Mouse (Mus musculus) CH12.LX (cell line): ENCODE data around the gene Vangl2. TPM values are rescaled to one million over a fixed set of nuclear protein-coding genes. Genes with fewer than 3 reads are reported as not detected.

Experiments
- DNase-seq: peaks from one replicate; pipeline ENCODE4 v3.0.0-alpha.2; 2013; ENCODE audit errors: extremely low read depth
- H3K27ac ChIP-seq: 2 replicates; pipeline ENCODE4 v1.5.1; 2012; ENCODE audit warnings: low read depth, mild to moderate bottlenecking, control low read depth, moderate library complexity; ENCODE audit not compliant: insufficient read depth
- H3K27me3 ChIP-seq: replicated peaks from 2 replicates; pipeline ENCODE3; 2012; ENCODE audit warnings: inconsistent platforms
- H3K36me3 ChIP-seq, 2 experiments: replicated peaks in 1 of 2; 2 replicates each; pipeline versions ENCODE3 to v1.6.1; 2012; ENCODE audit warnings: inconsistent platforms in 1 of 2, low read length in 1 of 2, mild to moderate bottlenecking in 1 of 2, mixed read lengths in 1 of 2, moderate library complexity in 1 of 2; ENCODE audit not compliant: control insufficient read depth in 1 of 2, insufficient read depth in 1 of 2
- H3K4me1 ChIP-seq, 2 experiments: 2 replicates each; pipeline ENCODE4 v1.6.1; 2012; ENCODE audit warnings: inconsistent platforms in 1 of 2, moderate library complexity in 1 of 2; ENCODE audit not compliant: insufficient read depth in 2 of 2, control insufficient read depth in 1 of 2
- H3K4me2 ChIP-seq: 2 replicates; pipeline ENCODE4 v1.6.1; 2012; ENCODE audit warnings: low read depth, mild to moderate bottlenecking, control low read depth; ENCODE audit not compliant: poor library complexity, insufficient read depth, severe bottlenecking
- H3K4me3 ChIP-seq, 3 experiments: fragments of 150-350 bp in 1 of 3; sonication (generic) in 1 of 3; replicated peaks in 1 of 3; 2 replicates each; pipeline versions ENCODE3 to v1.5.1; 2011 to 2012; ENCODE audit warnings: low read depth in 2 of 3, low read length in 2 of 3, mild to moderate bottlenecking in 2 of 3, moderate library complexity in 2 of 3, control low read depth in 1 of 3, improper control_type of control experiment in 1 of 3, inconsistent platforms in 1 of 3, mixed read lengths in 1 of 3; ENCODE audit not compliant: poor library complexity in 1 of 3
- H3K79me2 ChIP-seq: replicated peaks from 2 replicates; pipeline ENCODE4 v1.6.1; 2012; ENCODE audit warnings: mild to moderate bottlenecking, moderate library complexity; ENCODE audit not compliant: control insufficient read depth, poor library complexity, insufficient read depth, severe bottlenecking; ENCODE audit errors: extremely low read depth
- H3K9ac ChIP-seq: 2 replicates; pipeline ENCODE4 v1.6.1; 2012; ENCODE audit warnings: low read depth, mild to moderate bottlenecking, control low read depth, moderate library complexity; ENCODE audit not compliant: insufficient read depth
- H3K9me3 ChIP-seq: replicated peaks from 2 replicates; pipeline ENCODE3; 2012; ENCODE audit warnings: low read length, inconsistent platforms, mixed read lengths
- BHLHE40 ChIP-seq: IDR thresholded peaks from 2 replicates; pipeline ENCODE4 v1.6.1; 2011; ENCODE audit warnings: mild to moderate bottlenecking, low read depth, low read length, improper control_type of control experiment
- E2F4 ChIP-seq: IDR thresholded peaks from 2 replicates; pipeline ENCODE4 v1.6.1; 2011; ENCODE audit warnings: low read depth, low read length, improper control_type of control experiment; ENCODE audit not compliant: insufficient replicate concordance
- GABPA ChIP-seq: IDR thresholded peaks from 2 replicates; pipeline ENCODE4 v1.6.1; 2012; ENCODE audit warnings: low read depth, low read length, improper control_type of control experiment, inconsistent platforms; ENCODE audit not compliant: insufficient replicate concordance
- HCFC1 ChIP-seq: IDR thresholded peaks from 2 replicates; pipeline ENCODE4 v1.6.1; 2012; ENCODE audit warnings: low read depth, mild to moderate bottlenecking, inconsistent platforms, low read length, improper control_type of control experiment
- IRF4 ChIP-seq: IDR thresholded peaks from 2 replicates; pipeline ENCODE4 v1.6.1; 2014; ENCODE audit warnings: low read depth, mild to moderate bottlenecking, inconsistent platforms, low read length, improper control_type of control experiment
- JUN ChIP-seq: IDR thresholded peaks from 2 replicates; pipeline ENCODE4 v1.6.1; 2011; ENCODE audit warnings: low read depth, mild to moderate bottlenecking, low read length, improper control_type of control experiment, moderate library complexity; ENCODE audit not compliant: insufficient read depth
- JUND ChIP-seq: conservative IDR thresholded peaks from 2 replicates; pipeline ENCODE4 v1.6.1; 2011; ENCODE audit warnings: low read depth, low read length, improper control_type of control experiment
- KAT2A ChIP-seq: IDR thresholded peaks from 2 replicates; pipeline ENCODE4 v1.6.1; 2012; ENCODE audit warnings: low read length, improper control_type of control experiment, inconsistent platforms; ENCODE audit not compliant: insufficient replicate concordance
- MAX ChIP-seq: IDR thresholded peaks from 2 replicates; pipeline ENCODE4 v1.6.1; 2011; ENCODE audit warnings: low read length, improper control_type of control experiment
- MAZ ChIP-seq: IDR thresholded peaks from 2 replicates; pipeline ENCODE4 v1.6.1; 2012; ENCODE audit warnings: low read depth, mild to moderate bottlenecking, inconsistent platforms, low read length, improper control_type of control experiment, moderate library complexity
- MEF2A ChIP-seq: IDR thresholded peaks from 2 replicates; pipeline ENCODE4 v1.6.1; 2014; ENCODE audit warnings: low read depth, mild to moderate bottlenecking, inconsistent platforms, low read length, improper control_type of control experiment, borderline replicate concordance
- PAX5 ChIP-seq: IDR thresholded peaks from 2 replicates; pipeline ENCODE4 v1.6.1; 2012; ENCODE audit warnings: low read length, inconsistent platforms, mixed read lengths
- RCOR1 ChIP-seq: conservative IDR thresholded peaks from 2 replicates; pipeline ENCODE4 v1.6.1; 2012; ENCODE audit warnings: low read depth, mild to moderate bottlenecking, inconsistent platforms, low read length, improper control_type of control experiment
- SMC3 ChIP-seq: IDR thresholded peaks from 2 replicates; pipeline ENCODE4 v1.6.1; 2011; ENCODE audit warnings: low read depth, low read length, improper control_type of control experiment
- TBP ChIP-seq: conservative IDR thresholded peaks from 2 replicates; pipeline ENCODE4 v1.6.1; 2011; ENCODE audit warnings: low read depth, low read length, improper control_type of control experiment
- TCF12 ChIP-seq: IDR thresholded peaks from 2 replicates; pipeline ENCODE4 v1.6.1; 2014; ENCODE audit warnings: low read depth, mild to moderate bottlenecking, inconsistent platforms, low read length, improper control_type of control experiment
- ZC3H11A ChIP-seq: IDR thresholded peaks from 2 replicates; pipeline ENCODE4 v1.6.1; 2012; ENCODE audit warnings: low read depth, mild to moderate bottlenecking, inconsistent platforms, low read length, improper control_type of control experiment
- ZKSCAN1 ChIP-seq: IDR thresholded peaks from 2 replicates; pipeline ENCODE4 v1.6.1; 2012; ENCODE audit warnings: low read depth, inconsistent platforms, low read length, improper control_type of control experiment, borderline replicate concordance
- dilution Hi-C: fragments of 300-500 bp; cut with MboI; formaldehyde crosslinking; loops from 2 replicates; pipeline ENCODE4 v1.14.3; 2020; ENCODE audit warnings: low sequenced_read_pairs; ENCODE audit not compliant: extremely low pct_unique_long_range_greater_than_20kb, extremely low pct_ligation_motif_present
- in situ Hi-C: fragments of 300-500 bp; cut with MboI; formaldehyde crosslinking; loops from 3 replicates; pipeline ENCODE4 v1.14.3; 2019; ENCODE audit warnings: low sequenced_read_pairs, low pct_ligation_motif_present, low pct_unique_long_range_greater_than_20kb, mixed read lengths
- polyA plus RNA-seq: library from polyadenylated mRNA; unstranded; fragments of >175 nt; gene quantifications from 2 replicates; pipeline ENCODE4 v1.2.1, GENCODE M21; 2012; ENCODE audit warnings: low read depth; ENCODE audit not compliant: insufficient read length
- total RNA-seq, 2 experiments: library from RNA; depleted of rRNA; stranded (reverse); fragments of 300-350 nt in 1 of 2; fragments of >200 nt in 1 of 2; gene quantifications; 2 replicates each; pipeline ENCODE4 v1.2.3; 2012 to 2014

Gene Vangl2
- total and polyA plus RNA-seq, 3 experiments: 3.6 to 7.9 (median 7.3) TPM

DNA sequence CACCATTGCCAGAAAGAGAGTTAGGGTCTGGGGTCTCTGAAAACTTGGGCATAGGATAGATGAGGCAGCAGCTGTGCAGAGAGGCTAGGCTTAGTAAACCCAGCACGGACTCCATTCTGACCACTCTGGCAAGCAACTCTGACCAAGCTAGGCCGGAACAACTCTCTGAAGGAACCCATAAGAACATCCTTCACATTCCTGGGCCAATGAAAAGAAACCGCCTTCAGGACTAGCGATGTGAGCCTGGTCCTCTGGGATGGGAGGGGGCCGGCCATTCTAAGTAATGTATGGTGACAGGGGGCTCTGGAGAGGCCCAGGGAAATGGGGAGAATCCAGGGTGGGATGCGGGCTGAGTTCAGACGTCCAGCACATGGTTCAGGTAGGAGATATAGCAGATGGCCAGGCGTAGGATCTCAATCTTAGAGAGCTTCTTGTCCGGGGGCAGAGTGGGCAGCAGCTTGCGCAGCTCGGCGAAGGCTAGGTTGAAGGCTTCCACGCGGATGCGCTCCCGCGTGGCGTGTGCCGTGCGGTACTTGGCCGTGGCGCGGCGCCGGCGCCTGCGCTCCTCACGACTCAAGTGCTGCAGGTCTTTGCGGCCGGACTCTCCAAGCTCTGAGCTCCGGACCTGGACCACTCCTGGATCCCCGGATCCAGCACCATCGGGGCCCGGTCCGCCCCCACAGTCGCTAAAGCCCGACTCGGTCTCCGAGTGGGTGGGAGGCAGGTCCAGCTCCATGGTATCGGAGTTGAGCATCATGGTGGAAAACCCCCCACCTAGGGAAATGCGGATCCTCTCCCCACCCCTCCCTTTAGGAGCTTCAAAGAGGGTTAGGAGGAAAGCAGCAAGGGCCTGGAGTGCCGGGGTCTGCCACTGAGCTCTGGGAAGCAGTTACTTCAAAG, 25.5 kb upstream of the Vangl2 start:
- H3K27me3 ChIP-seq: no peaks in the 10 kb centered on the region
- no peaks in the 10 kb centered on the region for H3K79me2 ChIP-seq
- H3K9ac ChIP-seq: no peak overlapping the region
- no peaks in the 10 kb centered on the region for H3K9me3 ChIP-seq
- in situ Hi-C loops (no loop called here), dilution Hi-C loops (no loop called here)
- no peak overlapping the region for H3K27ac ChIP-seq
- peaks cover 1 to 22% of the 10 kb centered on the region in 2 experiments; a peak in 3 of 4 replicates for H3K4me1 ChIP-seq
- DNase-seq: no peak
- TF ChIP-seq KAT2A (no peak), TCF12 (no peak), PAX5 (no peak), ZC3H11A (no peak), ZKSCAN1 (no peak), GABPA (no peak), MAZ (no peak), TBP (no peak), RCOR1 (no peak), JUN (no peak), HCFC1 (no peak), MAX (no peak)
- no peak overlapping the region for H3K4me3 ChIP-seq
- H3K4me2 ChIP-seq: no peak overlapping the region
- H3K36me3 ChIP-seq: no peaks in the 10 kb centered on the region

DNA sequence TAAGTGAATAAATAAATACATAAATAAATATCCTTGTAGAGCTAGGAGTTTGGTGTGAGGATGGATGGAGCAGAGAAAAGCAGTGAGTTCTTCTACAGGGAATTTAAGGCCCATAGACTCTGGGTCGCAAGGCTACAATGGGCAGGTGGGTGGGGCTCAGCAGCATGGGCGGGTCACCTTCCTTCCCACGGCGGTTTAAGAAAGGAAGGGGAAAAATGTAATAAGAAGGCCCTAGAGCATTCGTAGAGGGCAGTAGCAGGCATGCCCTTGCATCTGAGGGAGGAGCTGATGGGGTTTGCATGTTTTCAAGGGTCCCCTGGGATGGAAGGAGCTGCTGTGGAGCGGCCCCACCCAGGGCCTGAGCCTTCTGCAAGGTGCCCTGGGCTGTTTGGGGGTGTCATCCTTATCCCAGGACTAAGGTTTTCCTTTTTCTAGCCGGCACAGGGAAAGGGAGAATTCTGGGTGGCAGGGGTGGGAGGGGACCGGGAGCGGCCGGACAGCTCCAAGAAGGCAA, 24.6 kb upstream of the Vangl2 start:
- Histone ChIP-seq H3K9ac (no peak overlapping the region), H3K27me3 (no peaks in the 10 kb centered on the region), H3K4me2 (no peak overlapping the region), H3K4me3 (no peak overlapping the region), H3K79me2 (no peaks in the 10 kb centered on the region), H3K9me3 (no peaks in the 10 kb centered on the region), H3K4me1 (peaks cover 0 to 14% of the 10 kb centered on the region in 2 experiments; a peak in 2 of 4 replicates), H3K36me3 (no peaks in the 10 kb centered on the region), H3K27ac (no peak overlapping the region)
- no peak for DNase-seq
- dilution Hi-C loops (no loop called here), in situ Hi-C loops (no loop called here)
- TF ChIP-seq RCOR1 (no peak), E2F4 (no peak), BHLHE40 (no peak), MAZ (no peak), JUN (no peak), KAT2A (no peak), SMC3 (no peak), JUND (no peak), MEF2A (no peak), IRF4 (no peak), GABPA (no peak)
